Mouse (Mus musculus) cerebellum, adult 8-10 months (tissue): Measurements from ENCODE around the gene Smim11.
A peak's percentile ranks its signal among the peaks of the same experiment; 100 is the strongest.

ENCODE experiments used
- DNase-seq: peaks from one replicate; pipeline ENCODE4 v3.0.0; 2022

The Smim11 gene

DNA sequence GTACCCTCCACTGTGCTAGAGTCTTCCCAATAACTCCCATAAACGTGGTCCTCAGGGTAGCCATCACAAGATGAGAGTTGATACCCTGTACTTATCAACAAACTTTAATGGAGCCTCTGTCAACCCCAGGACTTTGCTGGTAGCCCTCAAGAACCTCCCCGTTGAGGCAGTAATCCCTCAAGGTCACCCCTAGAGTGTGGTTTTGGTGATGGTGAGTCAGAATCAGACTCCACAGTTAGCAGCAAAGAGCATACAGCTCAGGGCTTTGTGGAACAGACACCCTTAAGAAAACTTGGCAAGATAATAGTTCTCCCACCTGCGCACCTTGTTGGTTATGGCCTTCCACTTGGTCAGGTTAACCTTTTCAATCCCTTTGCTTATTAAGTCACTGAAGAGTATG, 19.3 kb downstream of the Smim11 start:
- DNase-seq, result no peak

DNA sequence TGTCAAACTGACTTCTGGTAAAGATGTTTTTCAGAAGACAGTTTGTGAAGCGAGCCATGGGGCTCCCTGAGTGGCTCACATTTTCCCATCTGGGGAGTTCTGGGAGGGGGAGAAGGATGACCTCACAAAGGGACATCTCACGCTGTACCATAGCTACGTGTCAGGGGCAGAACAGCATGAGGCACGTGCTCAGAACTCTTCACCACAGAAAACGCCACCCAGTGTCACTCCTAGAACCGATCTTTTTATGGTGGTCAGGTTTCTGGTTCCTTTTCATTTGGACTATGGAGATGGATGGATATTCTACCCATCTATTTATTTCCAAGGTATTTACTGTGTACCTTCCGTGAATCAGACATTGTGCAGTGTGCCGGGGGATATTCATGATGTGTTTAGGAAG, 20.3 kb downstream of the Smim11 start, which contains the start of gene Fam243:
TSS of gene Fam243 (minus strand) at position 101 of the 400 bp plus-strand sequence.
- DNase-seq, result no peak

DNA sequence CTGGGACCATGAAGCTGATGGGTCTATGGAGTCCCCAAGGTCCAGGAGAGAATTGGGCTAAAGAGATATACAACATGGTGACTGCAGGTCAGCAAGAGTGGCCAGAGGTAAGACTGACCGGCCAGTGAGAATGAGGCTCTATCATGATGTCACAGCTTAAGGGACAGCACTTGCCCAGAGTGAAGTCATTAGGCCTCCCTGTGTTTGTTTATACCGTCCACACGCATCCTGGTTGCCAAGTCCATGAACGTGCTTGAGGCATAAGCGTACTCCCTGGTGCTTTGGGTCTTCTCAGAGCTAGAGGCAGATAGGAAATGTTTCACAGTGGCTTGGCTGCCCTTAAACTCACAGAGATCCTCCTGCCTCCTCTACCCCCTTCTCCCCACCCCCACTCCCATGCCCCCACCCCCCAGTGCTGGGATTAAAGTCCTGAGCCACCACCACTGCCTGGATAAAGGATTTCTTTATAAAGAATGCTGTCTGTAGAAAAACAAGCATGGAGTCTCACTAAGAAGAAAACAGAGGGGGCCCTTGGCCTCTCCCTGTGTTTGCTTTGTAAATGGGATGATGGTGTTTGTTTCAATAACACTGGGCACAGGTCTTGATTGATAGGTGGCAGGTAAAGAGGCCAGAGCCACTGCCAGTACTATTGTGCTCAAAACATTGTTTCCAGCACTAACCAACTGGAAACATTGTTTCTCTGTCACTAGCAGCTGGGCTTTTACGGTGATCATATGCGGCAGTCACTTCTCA, 23.4 kb downstream of the Smim11 start:
- DNase-seq, result no peak

DNA sequence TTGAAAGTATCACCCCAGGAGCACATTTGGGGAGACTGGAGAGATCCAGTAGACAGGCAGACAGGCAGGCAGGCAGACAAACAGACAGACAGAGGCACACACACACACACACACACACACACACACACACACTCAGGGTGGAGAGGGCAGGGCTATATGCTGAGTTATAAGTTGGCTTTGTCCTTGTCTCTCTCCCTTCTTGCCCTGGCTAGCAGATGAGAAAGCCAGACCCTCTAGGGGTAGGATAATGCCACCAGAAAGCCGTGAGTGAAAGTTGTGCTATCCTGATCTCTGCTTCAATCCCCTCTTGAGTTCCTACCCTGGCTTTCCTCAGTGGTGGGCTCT, 23.9 kb downstream of the Smim11 start:
- DNase-seq, result no peak

DNA sequence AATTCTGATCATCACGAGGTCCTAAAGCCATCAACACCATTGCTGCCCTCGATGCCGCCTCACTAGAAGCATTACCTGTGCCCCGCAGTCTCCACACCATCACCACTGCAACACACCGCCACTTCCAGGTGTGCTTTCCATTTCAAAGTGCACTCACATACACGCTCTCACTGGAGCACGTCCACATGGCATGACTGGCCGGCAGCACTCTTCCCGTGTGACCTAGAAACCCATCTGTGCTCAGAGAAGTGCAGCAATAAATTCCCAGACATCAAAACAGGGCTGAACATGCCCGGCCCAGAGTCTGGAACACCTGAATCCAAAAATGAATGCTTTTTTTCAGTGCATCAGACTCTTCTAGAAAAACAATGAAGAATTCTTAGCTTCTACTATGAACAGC, 26.8 kb downstream of the Smim11 start:
- peak; percentile 65 for DNase-seq

DNA sequence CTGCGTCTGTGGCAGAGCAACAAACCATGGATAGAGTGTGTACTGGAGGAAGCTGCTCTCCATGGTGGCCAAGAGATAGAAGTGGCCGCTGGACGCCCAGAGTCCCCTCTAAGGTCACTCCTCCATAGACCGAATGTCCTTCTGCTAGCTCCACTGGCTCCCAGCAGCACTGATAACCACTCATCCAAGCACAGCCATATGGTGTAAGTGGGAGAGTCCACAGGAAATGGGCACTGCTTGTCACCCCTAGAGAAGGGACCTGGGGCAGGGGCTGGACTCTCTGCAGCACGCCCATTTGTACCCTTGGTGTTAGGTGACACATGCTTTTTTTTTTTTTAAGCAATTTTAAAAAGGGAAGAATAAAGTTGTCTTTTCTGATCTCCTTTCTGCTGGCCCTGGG, 29.9 kb downstream of the Smim11 start:
- DNase-seq, result peak; percentile 45

DNA sequence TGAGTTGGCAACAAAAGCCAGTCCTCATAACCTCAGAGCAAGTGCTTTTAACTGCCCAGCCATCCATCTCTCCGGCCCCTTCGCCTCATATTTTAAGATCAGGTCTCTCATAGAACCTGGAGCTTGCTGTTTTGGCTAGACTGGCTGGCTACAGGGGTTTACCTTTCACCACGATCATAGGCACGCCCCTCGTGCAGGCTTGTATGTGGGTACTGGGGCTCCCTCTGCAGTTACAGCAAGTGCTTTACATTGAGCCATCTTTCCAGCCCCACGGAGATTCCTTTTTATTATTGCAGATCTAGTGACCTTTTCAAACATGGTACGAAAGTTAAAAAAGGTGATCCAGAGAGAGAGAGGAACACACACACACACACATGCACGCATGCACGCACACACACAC, 33.5 kb downstream of the Smim11 start:
- DNase-seq, result no peak

DNA sequence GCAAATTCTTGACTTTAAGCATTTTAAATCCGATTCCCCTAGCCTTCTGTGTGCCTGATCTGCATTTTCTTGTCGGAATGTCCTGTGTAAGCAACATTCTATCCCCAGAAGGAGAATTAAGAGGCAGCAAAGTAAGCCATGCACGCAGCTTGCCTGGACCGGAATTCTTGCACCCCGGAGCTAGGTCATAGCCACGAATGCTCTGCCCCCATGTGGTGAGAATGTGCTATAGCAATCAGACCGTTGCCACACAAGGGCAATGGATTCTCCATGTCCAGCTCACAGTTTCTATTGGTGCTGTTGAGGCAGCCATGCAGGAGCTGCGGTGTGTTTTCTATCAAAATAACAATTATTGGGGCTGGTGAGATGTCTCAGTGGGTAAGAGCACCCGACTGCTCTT, 35.2 kb downstream of the Smim11 start:
- peak; percentile 78 for DNase-seq

DNA sequence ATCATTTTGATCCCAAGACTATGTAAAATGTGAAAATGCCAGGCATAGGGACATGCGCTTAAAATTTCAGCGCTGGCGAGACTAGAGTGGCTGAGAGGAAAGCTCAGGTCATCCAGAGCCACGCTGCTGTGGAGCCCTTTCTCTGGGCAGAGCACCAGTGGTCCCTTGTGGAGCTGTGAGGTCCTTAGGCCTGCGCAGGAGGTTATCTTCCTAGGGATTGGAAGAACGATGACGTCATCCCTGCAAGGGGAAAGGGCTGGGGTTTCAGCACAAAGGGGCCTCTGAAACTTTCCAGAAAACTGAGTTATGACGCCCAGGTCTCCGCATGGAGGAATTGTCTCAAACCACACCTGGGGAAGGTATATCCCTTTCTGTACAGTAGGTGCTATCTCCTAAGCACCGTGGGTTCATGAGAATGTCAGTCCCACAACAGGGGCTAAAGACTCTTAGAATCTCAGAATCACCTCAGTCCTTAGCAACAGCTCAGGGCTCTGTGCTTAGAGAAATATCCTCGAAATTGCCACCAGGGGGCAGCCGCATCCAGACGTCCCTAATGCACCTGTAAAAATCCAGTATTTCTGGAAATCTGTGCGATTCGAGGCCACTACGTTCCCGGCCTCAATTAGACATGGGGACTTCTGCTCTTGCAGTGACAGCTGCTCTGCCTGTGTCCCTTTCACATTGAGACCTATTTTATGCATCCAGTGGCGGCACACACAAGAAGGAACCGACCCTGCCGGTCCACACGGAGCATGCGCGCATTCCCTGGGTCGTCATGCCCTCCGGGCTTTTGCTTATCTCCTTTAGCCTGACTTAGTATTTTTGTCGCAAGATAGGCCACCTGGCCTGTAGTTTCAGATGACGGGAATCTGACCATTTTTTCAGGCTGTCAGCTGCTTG, 39.8 kb downstream of the Smim11 start:
- DNase-seq, result peak; percentile 72

DNA sequence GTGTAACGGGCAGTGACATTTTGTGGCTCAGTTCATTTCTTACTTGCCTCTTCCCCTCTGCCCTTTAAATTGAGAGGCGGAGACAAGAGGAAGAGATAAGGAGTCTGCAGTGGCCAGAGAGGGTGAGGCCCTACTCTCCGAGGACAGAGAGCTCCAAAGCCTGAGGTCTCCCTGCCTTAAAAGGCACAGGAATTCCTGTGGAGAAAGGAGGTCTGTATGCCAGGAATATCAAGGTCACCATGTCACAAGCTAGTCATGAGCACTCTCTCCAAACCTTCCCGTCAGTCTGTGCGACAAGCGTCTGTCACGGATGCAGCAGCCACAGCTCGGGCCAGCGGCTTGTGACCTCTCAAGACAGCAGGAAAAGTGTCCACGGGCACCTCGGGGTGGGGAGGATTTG, 44.1 kb downstream of the Smim11 start:
- DNase-seq, result no peak

DNA sequence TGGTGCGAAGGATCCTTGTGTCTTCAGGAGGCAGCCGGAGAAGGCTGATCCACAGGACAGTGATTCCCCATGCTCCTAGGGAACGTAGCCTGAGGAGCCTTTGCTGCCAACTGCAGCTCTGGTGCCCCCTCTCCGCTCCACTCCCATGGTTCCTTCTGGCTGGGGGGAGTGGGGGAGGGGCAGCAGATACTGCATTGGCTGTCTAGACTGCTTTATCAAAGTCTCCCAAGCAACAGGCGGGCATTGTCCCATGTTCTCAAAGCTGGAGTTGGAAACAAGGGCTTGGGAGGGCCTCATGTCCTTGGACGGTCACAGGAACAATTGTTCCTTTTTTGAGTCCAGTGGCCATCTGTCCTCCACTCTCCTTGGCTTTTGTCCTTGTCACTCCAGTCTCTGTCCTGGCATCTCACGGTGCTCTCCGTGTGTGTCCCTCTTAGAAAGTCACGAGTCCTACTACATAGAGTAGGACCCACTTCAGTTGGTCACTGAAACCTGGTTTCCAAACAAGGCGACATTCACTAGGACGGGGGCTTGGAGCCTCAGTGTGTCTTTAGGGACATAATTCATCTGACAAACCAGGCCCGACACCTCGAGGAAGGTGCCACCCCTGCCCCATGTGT, 45.3 kb downstream of the Smim11 start:
- no peak for DNase-seq

DNA sequence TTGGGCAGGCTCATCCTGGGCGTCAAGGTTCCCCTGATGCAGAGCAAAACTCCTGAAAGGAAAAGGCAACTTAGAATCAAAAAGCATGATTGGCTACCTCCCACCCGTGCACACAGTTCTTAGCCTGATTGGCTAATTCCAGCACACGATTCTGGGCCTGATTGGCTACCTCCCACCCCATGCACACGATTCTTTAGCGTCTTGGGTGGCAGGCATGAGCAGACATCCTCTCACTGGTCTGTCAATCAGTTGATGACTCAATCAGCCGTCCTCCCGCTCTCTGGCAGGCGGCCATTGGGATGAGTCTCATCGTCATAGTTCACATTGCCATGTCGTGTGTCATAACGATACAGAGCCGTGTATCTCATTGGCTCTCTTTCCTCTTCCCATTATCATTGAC, 47.9 kb downstream of the Smim11 start:
- no peak for DNase-seq

DNA sequence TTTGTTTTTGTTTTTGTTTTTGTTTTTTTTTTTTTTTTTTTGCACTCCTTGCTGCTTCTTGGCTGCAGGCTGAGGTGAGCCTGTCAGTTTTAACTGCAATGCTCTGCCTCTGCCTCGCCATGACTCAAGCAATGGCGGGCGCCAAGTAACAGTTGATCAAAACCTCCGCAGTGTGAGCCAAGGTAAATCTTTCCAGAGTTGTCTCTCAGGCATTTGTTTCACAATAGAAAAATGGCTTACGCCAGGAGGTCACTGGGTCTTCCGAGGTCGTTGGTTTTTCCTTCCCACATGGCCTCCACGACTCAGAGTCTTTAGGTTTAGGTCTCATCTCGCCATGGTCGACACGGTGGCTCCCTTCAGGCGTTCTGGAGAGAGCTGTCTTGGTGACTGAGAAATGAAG, 52.2 kb downstream of the Smim11 start:
- no peak for DNase-seq

DNA sequence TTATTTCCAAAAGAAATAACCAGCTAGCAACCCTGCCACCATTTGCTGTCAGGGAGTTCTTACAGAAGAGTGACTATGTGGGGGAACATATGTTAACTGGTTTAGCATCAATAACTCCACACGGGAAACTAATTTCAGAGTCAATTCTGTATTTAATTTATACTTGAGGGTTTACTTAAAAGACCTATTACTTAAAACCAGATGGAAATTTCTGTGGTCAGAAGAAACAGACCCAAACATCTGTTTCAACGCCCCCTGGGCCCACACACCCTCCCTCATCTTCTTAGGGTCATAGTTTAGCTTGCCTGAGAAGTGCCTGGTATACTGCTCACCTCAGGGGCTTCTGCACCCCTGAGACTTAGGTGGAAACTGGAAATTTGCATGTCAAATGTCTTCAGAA, 52.8 kb downstream of the Smim11 start:
- no peak for DNase-seq

DNA sequence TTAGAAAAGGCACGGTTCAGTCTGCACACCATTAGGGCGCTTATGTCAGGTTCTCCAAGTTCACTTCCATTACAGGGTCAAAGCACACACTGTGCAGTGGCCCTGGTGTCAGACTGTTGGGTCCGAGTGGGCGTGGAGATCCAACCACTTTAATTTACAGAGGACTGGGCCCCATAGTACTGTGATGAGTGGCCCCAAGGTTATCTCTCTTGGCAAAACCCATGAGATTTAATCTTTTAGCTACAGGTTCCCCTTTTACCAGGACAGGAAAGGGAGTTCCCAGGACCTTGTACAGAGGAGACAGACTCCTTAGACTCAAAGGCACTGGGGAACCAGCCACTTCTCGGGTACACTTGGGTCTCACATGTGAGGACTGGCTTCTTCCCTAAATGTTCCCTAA, 54.3 kb downstream of the Smim11 start:
- no peak for DNase-seq

DNA sequence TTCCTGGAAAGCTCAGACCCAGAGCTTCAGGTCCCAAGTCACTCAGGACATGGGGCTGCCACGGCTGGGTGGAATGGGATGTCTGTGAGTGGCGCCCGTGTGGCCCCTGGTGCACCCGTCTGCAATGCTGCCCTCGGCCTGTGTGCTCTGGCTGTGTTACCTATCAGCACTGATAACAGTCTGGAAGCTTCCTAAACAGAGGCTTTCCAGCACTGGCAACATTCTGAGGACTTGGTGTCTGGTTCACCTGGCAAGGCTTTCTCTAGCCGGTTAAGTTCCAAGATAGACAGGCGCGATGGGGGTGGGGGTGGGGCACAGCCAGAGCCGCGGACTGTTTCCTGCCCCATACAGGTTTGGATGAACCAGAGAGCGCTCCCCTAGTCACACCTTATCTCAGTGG, 54.9 kb downstream of the Smim11 start:
- no peak for DNase-seq

DNA sequence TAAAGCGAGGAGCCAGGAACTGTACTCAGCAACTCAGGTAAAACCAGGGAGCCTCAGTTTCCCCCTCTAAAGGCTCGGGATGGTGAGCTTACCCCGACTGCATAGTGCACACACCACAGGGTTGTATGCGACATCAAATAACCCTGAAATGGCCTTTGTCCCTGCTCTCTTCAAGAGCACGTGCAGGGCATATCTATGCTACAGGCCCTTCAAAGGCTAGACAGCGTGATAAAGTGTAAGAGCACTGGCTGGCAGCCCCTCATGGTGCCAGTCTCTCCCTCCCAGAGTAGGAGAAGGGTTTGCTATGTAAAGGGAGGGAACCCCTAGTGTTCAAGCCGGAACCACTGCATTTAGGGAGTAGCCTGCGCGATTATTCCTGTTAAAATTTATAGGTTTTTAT, 55.9 kb downstream of the Smim11 start:
- no peak for DNase-seq

DNA sequence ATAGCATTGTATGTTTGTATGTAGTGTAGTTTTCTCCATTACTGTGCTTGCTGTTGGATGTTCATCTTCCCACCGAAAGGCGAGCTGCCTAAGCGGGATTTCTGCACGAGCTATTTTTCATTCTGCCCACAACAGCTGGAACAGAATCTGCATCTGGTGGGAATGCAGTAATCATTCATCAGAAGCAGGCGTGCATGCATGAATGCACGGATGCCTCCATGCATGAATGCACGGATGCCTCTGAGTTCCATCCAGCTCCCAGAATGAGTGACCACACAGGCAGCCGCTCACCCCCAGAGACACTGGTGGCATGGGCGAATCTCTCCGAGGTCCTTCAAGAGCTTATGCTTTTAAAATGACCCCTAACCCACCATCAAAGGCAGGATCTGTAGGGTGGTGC, 56.5 kb downstream of the Smim11 start:
- DNase-seq, result no peak

DNA sequence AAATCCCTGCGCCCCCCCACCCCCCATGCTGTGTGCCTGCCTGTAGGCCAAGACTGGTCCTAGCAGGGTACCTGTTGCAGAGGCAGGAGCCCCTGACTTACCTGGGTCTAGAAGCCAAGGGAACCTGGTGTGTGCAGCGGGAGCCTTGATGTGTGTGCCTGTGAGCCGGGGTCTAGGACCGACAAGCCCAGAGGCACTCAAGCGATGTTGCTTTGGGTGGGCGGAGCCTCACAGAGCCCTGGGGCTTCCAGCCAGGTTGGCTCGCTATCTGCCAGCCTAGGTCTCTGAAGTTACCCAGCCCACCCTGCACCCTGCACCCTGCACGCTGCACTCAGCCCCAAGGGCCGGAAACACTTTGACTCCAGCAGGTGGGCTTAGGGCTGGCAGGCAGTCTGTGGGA, 57.6 kb downstream of the Smim11 start:
- DNase-seq, result no peak

DNA sequence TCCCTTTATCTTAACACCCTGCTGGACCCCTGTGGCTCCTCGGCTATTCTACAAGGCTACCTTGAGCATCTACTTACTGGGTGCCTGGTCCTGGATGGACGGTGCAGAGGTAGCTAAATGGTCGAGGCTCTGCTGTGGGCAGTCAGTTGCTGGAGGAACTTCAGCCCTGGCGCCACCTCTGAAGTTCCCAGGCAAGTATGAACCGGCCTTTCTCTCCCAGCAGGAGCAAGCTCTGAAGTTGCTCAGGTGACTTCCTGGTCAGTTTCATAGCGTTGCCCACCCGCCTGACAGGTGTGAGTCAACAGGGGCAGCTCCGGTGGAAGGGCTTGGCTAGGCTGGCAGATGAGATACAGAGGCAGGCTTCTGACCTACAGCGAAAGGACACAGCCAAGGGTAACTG, 58.1 kb downstream of the Smim11 start, which contains the start of gene Kcne1:
TSS of gene Kcne1 (minus strand) at position 240 of the 400 bp plus-strand sequence.
- DNase-seq, result no peak

DNA sequence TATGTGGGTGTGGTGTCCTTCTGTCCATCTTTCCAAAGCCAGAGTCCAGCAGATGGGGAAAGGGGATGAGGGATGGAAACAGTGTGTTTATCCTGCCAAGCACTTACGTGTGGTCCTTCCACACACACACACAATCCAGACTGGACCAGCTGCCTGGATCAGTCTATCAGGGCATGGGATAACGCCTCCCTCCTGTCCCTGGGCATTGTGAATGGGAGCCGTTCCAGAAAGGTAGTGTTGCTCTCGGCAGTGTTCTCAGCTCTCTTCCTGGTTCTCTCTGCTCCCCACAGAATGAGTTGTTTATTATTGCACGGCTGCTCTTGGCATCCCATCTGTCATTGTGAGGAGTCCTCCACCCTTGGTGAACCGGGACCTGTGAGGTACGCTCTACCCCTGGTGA, 59.6 kb downstream of the Smim11 start:
- no peak for DNase-seq
